Mouse (Mus musculus) G1E (cell line): ENCODE data around the gene Gabrg3.

Experiments used
- CTCF ChIP-seq: IDR thresholded peaks from 2 replicates; pipeline ENCODE4 v1.5.1; 2012; ENCODE audit warnings: low read depth, low read length, inconsistent platforms, mixed read lengths
- POLR2AphosphoS5 ChIP-seq: IDR thresholded peaks from 2 replicates; pipeline ENCODE4 v1.6.1; 2012; ENCODE audit warnings: low read depth, low read length, inconsistent platforms; ENCODE audit not compliant: insufficient replicate concordance

DNA sequence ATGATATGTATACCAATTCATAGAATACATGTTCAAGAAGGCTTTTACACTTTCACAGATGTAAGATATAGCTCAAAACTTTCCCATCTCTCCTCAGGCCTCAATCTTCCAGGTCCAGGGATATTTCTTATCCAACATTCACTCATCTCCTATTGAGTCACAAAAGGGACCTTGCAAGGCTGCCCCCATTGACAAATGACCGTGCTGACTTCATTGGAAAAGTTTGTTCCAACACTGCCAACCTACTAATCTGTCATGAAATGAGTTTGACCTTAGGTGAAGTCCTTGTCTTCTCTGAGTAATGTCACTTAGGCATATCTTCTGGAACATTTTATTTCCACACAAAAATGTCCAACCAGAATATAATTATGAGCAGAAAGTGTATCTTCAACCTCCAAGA is 64.9 kb downstream of the Gabrg3 start:
- TF ChIP-seq POLR2AphosphoS5 (no peak), CTCF (no peak)
